Mouse (Mus musculus) hindbrain, embryonic 14.5 days (tissue): ENCODE data around the gene Narfl. TPM values are rescaled to one million over a fixed set of nuclear protein-coding genes. Genes with fewer than 3 reads are reported as not detected.
A peak's percentile ranks its signal among the peaks of the same experiment; 100 is the strongest.
"Not testable (repeated sequence)": the region's sequence is repeated elsewhere in the genome, so short reads cannot be mapped to it uniquely, and the experiment has no call there.

Experiments used
- ATAC-seq: fragments of 200-750 bp; cut with Nextera tagmentation; 2 replicates; pipeline ENCODE4 v1.8.0; 2017; ENCODE audit warnings: moderate number of reproducible peaks, mild to moderate bottlenecking, moderate TSS enrichment, moderate library complexity; ENCODE audit not compliant: low FRiP score
- DNase-seq: peaks from one replicate; pipeline ENCODE4 v3.0.0-alpha.2; 2015; ENCODE audit warnings: low spot score
- H3K27ac ChIP-seq: fragments of 300-500 bp; sonication (generic); 2 replicates; pipeline ENCODE4 v1.5.1; 2014; ENCODE audit warnings: mild to moderate bottlenecking, moderate library complexity
- H3K27me3 ChIP-seq: fragments of 300-500 bp; sonication (generic); 2 replicates; pipeline ENCODE4 v1.6.1; 2014; ENCODE audit warnings: mild to moderate bottlenecking, low read length, mixed read lengths; ENCODE audit not compliant: control insufficient read depth, insufficient read depth
- H3K36me3 ChIP-seq: fragments of 300-500 bp; sonication (generic); replicated peaks from 2 replicates; pipeline ENCODE4 v1.6.1; 2014; ENCODE audit not compliant: control insufficient read depth, insufficient read depth
- H3K4me1 ChIP-seq: fragments of 300-500 bp; sonication (generic); replicated peaks from 2 replicates; pipeline ENCODE4 v1.6.1; 2014; ENCODE audit warnings: antibody characterized with exemption, low read length, mixed read lengths; ENCODE audit not compliant: control insufficient read depth, insufficient read depth
- H3K4me2 ChIP-seq: fragments of 300-500 bp; sonication (generic); replicated peaks from 2 replicates; pipeline ENCODE4 v1.6.1; 2014; ENCODE audit warnings: mild to moderate bottlenecking, moderate library complexity
- H3K4me3 ChIP-seq: fragments of 300-500 bp; sonication (generic); replicated peaks from 2 replicates; pipeline ENCODE4 v1.5.1; 2014; ENCODE audit warnings: mild to moderate bottlenecking, low read length
- H3K9ac ChIP-seq: fragments of 300-500 bp; sonication (generic); 2 replicates; pipeline ENCODE4 v1.6.1; 2014
- H3K9me3 ChIP-seq: fragments of 300-500 bp; sonication (generic); 2 replicates; pipeline ENCODE4 v1.6.1; 2016; ENCODE audit warnings: low read length; ENCODE audit not compliant: control insufficient read depth
- WGBS: fragments of 180-500 bp; shearing (Covaris S2); extraction: QIAGEN DNeasy Blood & Tissue Kit; methylation state at CpG from one replicate; pipeline ENCODE4 v1.1.7; 2014; 5-methylcytosine and 5-hydroxymethylcytosine counted together
- polyA plus RNA-seq: library from polyadenylated mRNA; unstranded; fragments of >200 nt; fragmentation: Nextera tagmentation; extraction: Ambion mirVana; gene quantifications from 2 replicates; pipeline ENCODE4 v1.2.1, GENCODE M21; 2014

Gene Narfl
- polyA plus RNA-seq, 1 experiment from 2014 or later, result 29.1 TPM

DNA sequence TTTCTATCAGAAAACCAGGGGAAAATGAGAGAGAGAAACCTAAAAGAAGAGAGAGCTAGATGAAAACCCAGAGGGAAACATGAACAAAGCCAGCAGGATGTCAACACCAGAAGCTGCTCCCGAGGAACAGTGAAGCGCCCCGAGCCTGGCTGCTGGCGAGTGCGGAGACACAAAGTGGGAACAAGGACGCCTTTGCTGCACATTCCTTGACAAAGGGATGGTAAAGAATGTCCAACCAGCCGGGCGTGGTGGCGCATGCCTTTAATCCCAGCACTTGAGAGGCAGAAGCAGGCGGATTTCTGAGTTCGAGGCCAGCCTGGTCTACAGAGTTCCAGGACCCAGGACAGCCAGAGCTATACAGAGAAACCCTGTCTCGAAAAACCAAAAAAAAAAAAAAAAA lies 32.1 kb upstream of the Narfl start:
- H3K9me3 ChIP-seq, H3K36me3 ChIP-seq, ATAC-seq, H3K27ac ChIP-seq, H3K4me2 ChIP-seq, H3K4me1 ChIP-seq, DNase-seq, H3K9ac ChIP-seq, H3K4me3 ChIP-seq, H3K27me3 ChIP-seq: not testable (repeated sequence)
- WGBS, result 75% methylated on average over 12 of the region's 12 CpGs

DNA sequence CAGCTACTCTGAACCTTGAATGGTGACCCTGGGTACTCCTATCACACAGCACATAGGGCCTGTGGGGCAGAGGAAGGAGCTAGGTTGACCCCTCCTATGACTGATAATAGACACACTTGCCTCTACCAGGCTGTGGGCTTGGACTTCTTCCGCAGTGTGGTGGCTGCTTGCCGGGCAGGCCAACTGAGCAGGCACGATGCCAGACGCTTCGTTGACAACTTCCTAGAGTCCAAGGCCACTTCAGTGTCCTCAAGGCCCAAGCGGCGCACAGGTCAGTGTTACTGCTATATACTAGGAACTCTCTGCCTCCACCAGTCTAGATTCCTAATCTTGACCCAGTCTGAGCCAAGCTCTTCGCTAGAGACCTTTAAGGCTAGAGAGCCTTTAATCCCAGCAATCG lies 29.7 kb upstream of the Narfl start:
- Histone ChIP-seq H3K4me1 (no peaks in the 10 kb centered on the region), H3K27ac (no peak overlapping the region), H3K36me3 (no peaks in the 10 kb centered on the region), H3K9ac (no peak overlapping the region), H3K27me3 (no peaks in the 10 kb centered on the region), H3K9me3 (no peaks in the 10 kb centered on the region), H3K4me3 (no peak overlapping the region), H3K4me2 (no peak overlapping the region)
- DNase-seq, result no peak
- 90% methylated on average over 9 of the region's 9 CpGs for WGBS
- ATAC-seq, result no peak

DNA sequence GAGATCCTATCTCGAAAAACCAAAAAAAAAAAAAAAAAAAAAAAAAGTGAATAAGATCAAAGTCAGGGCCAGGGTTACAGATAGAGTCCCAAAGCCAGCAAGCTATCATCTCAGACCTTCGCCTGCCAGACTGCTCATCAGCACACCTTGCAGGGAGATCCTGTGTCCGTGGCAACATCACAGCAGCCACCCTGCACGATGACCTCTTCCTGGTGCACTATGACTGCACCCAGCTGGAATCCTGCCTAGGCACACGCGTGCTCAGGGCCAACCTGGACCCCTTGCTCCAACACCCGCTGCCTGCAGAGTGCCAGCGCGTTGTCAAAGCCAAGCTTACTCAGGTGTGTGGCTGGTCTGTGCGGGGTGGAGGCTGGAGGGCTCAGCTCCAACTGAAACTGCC lies 29.3 kb upstream of the Narfl start:
- Histone ChIP-seq H3K4me2 (no peak overlapping the region), H3K27ac (no peak overlapping the region), H3K4me1 (no peaks in the 10 kb centered on the region), H3K27me3 (no peaks in the 10 kb centered on the region), H3K9me3 (no peaks in the 10 kb centered on the region), H3K36me3 (no peaks in the 10 kb centered on the region), H3K9ac (no peak overlapping the region), H3K4me3 (no peak overlapping the region)
- 83% methylated on average over 10 of the region's 10 CpGs for WGBS
- DNase-seq (no peak), ATAC-seq (no peak)

DNA sequence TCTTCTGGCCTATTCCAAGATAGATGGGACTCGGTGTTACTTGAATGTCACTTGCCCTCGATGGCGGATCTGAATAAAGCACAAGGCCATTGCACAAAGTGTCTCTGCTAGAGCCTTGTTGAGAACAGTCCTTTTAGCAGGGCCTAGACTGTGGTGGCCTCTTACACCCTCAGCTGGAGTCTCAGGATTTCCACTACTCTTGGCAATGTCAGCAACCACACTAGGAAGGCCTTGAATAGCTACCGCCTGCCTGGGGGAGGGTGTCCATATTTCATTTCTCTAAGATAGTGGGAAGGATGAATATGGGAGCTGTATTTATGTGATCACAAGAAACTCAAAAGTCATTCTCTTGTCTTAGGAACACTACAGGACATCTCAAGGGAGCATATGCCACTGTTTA lies 25.3 kb upstream of the Narfl start:
- 0 out of 2 replicates have a peak, but pooled peaks cover 4% of the 10 kb centered on the region for H3K4me1 ChIP-seq
- no peak overlapping the region for H3K9ac ChIP-seq
- H3K4me3 ChIP-seq, result no peak overlapping the region
- 88% methylated on average over 4 of the region's 4 CpGs for WGBS
- H3K9me3 ChIP-seq, result no peaks in the 10 kb centered on the region
- ATAC-seq (no peak), DNase-seq (no peak)
- H3K36me3 ChIP-seq, result no peaks in the 10 kb centered on the region
- H3K27me3 ChIP-seq, result no peaks in the 10 kb centered on the region
- no peak overlapping the region for H3K27ac ChIP-seq
- no peak overlapping the region for H3K4me2 ChIP-seq

DNA sequence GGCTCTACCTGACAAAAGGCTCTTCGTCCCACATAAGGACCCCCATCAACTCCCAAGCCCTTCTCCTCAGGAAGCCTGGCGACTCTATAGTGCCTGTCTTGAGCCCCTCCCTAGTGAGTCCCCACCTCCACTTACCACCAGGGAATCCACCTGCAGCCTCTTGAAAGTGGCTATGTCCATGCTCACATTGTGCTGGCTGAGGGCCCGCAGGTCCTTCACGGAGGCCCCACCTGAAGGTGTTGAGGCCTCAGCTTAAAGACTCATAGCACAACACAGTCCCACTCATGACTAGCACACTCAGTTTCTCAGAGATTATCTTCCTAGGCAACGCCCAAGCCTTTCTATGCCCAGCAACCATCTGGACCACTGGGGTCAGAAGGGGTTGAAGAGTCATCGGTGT lies 24.3 kb upstream of the Narfl start:
- Histone ChIP-seq H3K36me3 (no peaks in the 10 kb centered on the region), H3K9ac (no peak overlapping the region), H3K9me3 (no peaks in the 10 kb centered on the region), H3K4me1 (0 out of 2 replicates have a peak, but pooled peaks cover 4% of the 10 kb centered on the region), H3K4me3 (no peak overlapping the region), H3K27ac (no peak overlapping the region), H3K4me2 (no peak overlapping the region), H3K27me3 (no peaks in the 10 kb centered on the region)
- no peak for DNase-seq
- no peak for ATAC-seq
- WGBS, result 87% methylated on average over 6 of the region's 6 CpGs

DNA sequence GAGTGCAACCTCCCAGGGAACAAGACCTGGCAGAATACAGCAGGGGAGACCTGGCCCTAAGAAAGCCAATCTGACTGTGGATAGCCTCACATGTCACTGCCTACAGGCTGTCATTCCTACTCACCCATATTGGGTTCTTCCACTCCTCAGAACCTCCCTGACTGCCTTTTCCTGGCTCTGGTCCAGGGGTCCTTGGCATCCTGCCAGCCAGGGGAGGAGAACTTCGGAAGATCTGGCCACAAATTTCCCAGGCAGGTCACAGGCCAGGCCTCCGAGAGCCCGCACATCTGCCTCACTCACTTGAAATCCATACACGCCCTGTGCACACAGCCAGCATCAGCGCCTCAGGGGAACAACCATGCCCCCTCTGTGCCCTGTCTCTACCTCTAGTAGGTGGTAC lies 22.1 kb upstream of the Narfl start:
- 67% methylated on average over 5 of the region's 5 CpGs for whole genome bisulfite sequencing
- no peaks in the 10 kb centered on the region for H3K9me3 ChIP-seq
- no peak overlapping the region for H3K4me2 ChIP-seq
- no peaks in the 10 kb centered on the region for H3K36me3 ChIP-seq
- ATAC-seq (no peak), DNase-seq (peak; percentile 36)
- H3K27ac ChIP-seq, result no peak overlapping the region
- no peak overlapping the region for H3K9ac ChIP-seq
- H3K27me3 ChIP-seq, result no peaks in the 10 kb centered on the region
- H3K4me1 ChIP-seq, result 0 out of 2 replicates have a peak, but pooled peaks cover 4% of the 10 kb centered on the region
- H3K4me3 ChIP-seq, result no peak overlapping the region

DNA sequence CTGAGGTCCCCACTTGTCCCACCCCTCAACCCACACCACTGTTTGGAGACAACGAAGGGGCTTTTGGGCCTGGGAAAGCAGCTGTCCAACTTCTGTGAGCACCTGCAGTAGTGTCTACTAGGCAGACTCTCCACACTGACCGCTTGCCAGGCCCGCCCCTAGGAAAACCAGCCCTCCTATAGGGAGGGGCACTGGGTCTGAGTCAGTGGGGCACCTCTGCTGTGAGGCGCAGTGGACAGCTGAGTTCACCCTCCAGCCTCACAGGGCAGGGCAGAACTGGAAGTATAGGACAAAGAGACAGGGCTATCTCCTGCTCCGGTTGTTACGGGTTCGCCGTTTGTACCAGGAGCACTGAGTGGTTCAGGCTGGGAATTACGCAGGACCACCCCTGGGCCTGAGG lies 19.3 kb upstream of the Narfl start, which contains the start of gene Msln:
Gene Msln (minus strand): TSS at position 138 of the 400 bp plus-strand sequence.
- no peaks in the 10 kb centered on the region for H3K36me3 ChIP-seq
- no peak for ATAC-seq
- WGBS, result 84% methylated on average over 9 of the region's 9 CpGs
- H3K27ac ChIP-seq, result no peak within 1 kb of the TSS
- H3K4me1 ChIP-seq, result 0 out of 2 replicates have a peak, but pooled peaks cover 4% of the 10 kb centered on the region
- no peak within 1 kb of the TSS for H3K9ac ChIP-seq
- H3K27me3 ChIP-seq, result no peaks in the 10 kb centered on the region
- DNase-seq, result no peak
- H3K9me3 ChIP-seq, result no peaks in the 10 kb centered on the region
- H3K4me2 ChIP-seq, result no peak within 1 kb of the TSS
- no peak within 1 kb of the TSS for H3K4me3 ChIP-seq

DNA sequence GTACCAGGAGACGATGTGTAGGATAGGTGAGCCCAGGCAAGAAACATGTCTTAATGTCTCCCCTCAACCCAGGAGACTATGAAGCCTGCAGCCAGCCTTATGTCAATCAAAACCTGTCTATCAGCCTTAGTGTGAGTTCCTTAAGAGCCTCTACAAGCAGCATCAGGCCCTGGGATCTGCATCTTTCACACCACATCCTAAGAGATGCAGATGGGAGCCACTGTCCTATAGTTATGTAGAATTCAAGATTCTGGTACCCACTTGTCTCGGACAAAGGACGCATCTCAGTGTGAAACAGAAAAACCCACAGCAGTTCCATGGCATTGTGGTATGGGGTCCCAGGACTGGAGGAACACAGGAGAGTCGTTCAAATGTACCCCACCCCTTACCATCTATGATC lies 18.5 kb upstream of the Narfl start:
- ATAC-seq (no peak), DNase-seq (no peak)
- H3K4me3 ChIP-seq, result no peak overlapping the region
- no peaks in the 10 kb centered on the region for H3K9me3 ChIP-seq
- H3K4me2 ChIP-seq, result no peak overlapping the region
- no peaks in the 10 kb centered on the region for H3K36me3 ChIP-seq
- H3K4me1 ChIP-seq, result 0 out of 2 replicates have a peak, but pooled peaks cover 4% of the 10 kb centered on the region
- no peak overlapping the region for H3K9ac ChIP-seq
- WGBS, result 83% methylated on average over 4 of the region's 4 CpGs
- H3K27me3 ChIP-seq, result no peaks in the 10 kb centered on the region
- H3K27ac ChIP-seq, result no peak overlapping the region

DNA sequence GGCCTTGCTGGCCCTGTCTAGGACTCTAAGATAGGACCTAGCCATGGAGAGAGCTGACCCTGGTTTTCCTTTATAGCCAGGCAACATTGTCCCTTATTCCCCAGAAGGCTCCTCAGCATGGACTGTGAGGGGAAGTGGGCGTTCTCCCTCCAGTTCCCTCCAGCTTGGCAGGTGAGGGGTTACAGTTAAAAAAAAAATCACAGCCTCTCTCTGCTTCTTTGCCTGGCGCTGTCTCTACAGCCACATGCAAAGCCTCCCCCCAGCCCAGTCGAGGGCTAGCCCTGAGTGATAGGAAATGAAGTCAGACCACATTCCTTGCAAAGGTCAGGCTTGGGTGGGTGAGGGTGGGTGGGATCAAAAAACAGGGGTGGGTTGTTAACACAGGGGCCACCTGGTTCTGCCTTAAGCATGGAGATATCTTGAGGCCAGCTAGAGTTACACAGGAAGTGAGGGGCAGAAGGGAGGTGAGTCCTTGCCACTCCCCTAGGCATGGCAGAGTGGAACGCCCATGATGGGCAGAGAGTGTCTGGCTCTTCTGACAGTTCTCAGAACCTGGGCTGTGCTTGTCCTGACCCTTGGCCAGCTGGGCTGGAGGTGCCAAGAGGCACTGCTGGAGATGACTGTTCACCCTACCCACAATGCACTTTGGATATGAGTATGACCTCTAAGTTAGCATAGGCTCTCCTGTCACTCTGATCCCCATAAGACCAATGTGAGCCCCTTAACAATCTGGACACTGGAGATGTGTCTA lies 17.8 kb upstream of the Narfl start:
- Histone ChIP-seq H3K27me3 (no peaks in the 10 kb centered on the region), H3K36me3 (no peaks in the 10 kb centered on the region), H3K27ac (no peak overlapping the region), H3K9ac (no peak overlapping the region), H3K9me3 (no peaks in the 10 kb centered on the region), H3K4me2 (no peak overlapping the region), H3K4me1 (0 out of 2 replicates have a peak, but pooled peaks cover 4% of the 10 kb centered on the region), H3K4me3 (no peak overlapping the region)
- 71% methylated on average over 4 of the region's 4 CpGs for WGBS
- ATAC-seq (no peak), DNase-seq (no peak)
